Mouse (Mus musculus) erythroblast, embryonic 14.5 days (primary cell): ENCODE data around the gene Zbtb4.

Source experiments
- GATA1 ChIP-seq: IDR thresholded peaks from 2 replicates; pipeline ENCODE4 v1.6.1; 2012; ENCODE audit warnings: low read length, inconsistent platforms, mixed read lengths
- TAL1 ChIP-seq: IDR thresholded peaks from 3 replicates; pipeline ENCODE4 v1.6.1; 2012; ENCODE audit warnings: low read length, inconsistent platforms, mixed read lengths

GRCm38 (mm10) chr11:69787306-69787705 is 21.6 kb downstream of the Zbtb4 start:
- TF ChIP-seq GATA1 (no peak), TAL1 (no peak)
